Mouse (Mus musculus): ENCODE results near the gene 0610030E20Rik. TPM values are rescaled to one million over a fixed set of nuclear protein-coding genes. Genes with fewer than 3 reads are reported as not detected.

0610030E20Rik gene
- polyA plus RNA-seq, 1 experiment, result 31.5 TPM

- no peak for TF ChIP-seq GATA1 (IDR thresholded peaks at IDR 0.05; ENCODE audit: low read length)
These were observed 27.9 kb downstream of the 0610030E20Rik start for GRCm38 (mm10) chr6:72374820-72375563.

DNA sequence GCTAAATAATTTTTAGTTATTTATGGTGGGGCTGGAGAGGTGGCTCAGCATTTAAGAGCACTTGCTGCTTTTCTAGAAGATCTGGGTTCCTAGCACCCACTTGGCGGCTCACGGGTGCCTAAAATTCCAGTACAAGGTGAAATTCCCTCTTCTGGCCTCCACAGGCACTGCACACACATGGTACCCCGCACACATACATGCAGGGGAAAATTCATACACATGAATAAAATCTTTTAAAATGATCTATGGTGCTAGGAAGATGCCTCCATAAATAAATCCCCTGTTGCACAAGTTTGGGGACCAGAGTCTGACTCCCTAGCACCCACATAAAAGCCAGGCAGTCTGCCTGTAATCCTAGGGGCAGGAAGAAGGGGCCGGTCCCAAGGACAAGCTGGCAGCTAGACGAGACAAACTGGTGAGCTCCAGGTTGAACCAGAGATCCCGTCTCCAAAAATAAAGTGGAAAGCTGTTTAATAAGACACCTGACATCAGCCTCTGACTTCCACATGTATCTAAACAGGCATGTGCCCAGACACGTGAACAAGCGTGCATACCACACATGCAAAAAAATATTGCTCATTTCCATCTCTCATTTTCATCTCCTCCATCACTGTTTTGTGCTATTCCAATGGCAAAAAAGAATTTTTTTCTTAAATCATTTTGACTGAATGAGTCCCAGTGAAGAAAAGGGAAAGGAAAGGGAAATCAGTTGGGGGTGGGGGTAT is 31.6 kb downstream of the 0610030E20Rik start:
- TF ChIP-seq GATA1 (IDR thresholded peaks at IDR 0.05; ENCODE audit: low read length), result no peak

- no peak for TF ChIP-seq GATA1 (IDR thresholded peaks at IDR 0.05; ENCODE audit: low read length)
These were observed 32.4 kb downstream of the 0610030E20Rik start for GRCm38 (mm10) chr6:72379377-72380130.

GRCm38 (mm10) chr6:72380131-72380770 is 33.1 kb downstream of the 0610030E20Rik start, which contains the start of gene Vamp5:
Gene Vamp5 (minus strand): TSS chr6:72380468.
- no peak for TF ChIP-seq GATA1 (IDR thresholded peaks at IDR 0.05; ENCODE audit: low read length)

DNA sequence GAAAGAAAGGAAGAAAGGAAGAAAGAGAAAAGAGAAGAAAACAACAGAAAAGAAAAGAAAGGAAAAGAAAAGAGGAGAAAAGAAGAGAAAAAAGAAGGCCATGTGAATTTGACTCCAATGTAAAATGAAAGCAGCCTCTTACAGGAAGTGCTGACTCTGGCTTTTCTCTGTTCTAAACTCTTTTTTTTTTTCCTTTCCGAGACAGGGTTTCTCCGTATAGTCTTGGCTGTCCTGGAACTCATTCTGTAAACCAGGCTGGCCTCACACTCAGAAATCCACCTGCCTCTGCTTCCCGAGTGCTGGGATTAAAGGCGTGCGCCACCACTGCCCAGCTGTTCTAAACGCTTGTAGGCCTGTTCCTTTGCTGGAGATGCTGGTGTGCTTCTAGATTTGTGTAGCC is 35.4 kb downstream of the 0610030E20Rik start:
- TF ChIP-seq GATA1 (IDR thresholded peaks at IDR 0.05; ENCODE audit: low read length), result no peak

- no peak for TF ChIP-seq GATA1 (IDR thresholded peaks at IDR 0.05; ENCODE audit: low read length)
These were observed 36.2 kb downstream of the 0610030E20Rik start for GRCm38 (mm10) chr6:72383142-72383820.

GRCm38 (mm10) chr6:72383952-72384351 is 36.8 kb downstream of the 0610030E20Rik start:
- TF ChIP-seq GATA1 (IDR thresholded peaks at IDR 0.05; ENCODE audit: low read length), result peak; percentile 68

DNA sequence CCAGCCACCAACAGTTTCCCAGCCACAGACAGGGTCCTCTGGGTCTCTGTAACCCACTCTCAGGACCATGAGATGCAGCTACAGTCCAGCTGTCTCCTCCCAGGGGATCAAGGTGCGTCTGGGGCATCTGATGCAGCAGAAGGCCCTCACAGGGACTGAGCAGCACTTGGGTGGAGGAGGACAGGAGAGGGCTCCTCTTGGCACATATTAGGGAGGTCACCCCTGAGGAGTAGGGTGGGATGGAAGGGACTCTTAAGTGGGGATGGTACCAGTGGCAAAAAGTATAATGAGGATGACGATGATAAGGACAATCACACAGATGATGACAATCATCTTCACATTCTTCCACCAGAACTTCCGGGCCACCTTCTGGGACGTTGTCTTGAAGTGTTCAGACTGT is 38.1 kb downstream of the 0610030E20Rik start:
- TF ChIP-seq GATA1 (IDR thresholded peaks at IDR 0.05; ENCODE audit: low read length), result no peak

GRCm38 (mm10) chr6:72386561-72386960 is 39.4 kb downstream of the 0610030E20Rik start:
- no peak for TF ChIP-seq GATA1 (IDR thresholded peaks at IDR 0.05; ENCODE audit: low read length)

DNA sequence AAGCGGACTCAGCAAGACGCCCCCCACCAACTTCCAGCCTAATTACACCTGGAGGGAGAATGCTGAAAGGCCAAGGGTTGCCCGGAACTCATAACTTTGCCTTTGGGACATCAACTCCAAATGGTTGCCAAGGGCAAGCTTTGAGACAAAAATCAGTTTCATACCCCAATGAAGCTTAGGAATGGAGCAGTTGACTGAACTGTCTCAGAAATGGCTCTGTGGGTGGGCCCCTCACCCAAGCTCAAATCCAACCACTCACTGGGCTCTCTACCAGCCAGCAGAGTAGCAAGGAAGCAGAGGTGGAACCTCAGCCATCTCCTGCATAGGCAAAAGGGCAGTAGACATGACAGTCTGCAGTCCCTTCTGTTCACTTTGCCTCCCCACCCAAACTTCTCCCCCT is 40.7 kb downstream of the 0610030E20Rik start:
- TF ChIP-seq GATA1 (IDR thresholded peaks at IDR 0.05; ENCODE audit: low read length), result no peak

DNA sequence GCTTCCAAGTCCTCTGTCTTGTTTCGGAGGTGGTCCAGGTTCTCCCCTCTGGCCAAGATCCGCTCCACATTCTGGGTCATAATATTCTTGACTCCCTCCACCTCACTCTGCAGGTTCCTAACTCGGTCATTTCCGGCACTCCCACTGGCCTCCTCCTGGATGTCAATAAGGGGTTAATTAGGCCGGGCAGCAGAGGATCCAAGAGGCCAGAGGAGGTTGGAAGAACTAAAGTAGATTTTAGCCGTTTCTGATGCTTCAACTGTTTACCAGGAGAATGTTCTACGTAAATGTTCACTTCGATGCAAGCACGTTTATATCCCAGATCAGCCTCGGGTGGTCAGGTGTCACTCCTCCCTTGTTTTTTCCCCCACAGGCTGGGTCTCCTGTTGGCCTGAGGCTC is 41.1 kb downstream of the 0610030E20Rik start:
- no peak for TF ChIP-seq GATA1 (IDR thresholded peaks at IDR 0.05; ENCODE audit: low read length)

- no peak for TF ChIP-seq GATA1 (IDR thresholded peaks at IDR 0.05; ENCODE audit: low read length)
These were observed 41.7 kb downstream of the 0610030E20Rik start for GRCm38 (mm10) chr6:72388791-72389329.

DNA sequence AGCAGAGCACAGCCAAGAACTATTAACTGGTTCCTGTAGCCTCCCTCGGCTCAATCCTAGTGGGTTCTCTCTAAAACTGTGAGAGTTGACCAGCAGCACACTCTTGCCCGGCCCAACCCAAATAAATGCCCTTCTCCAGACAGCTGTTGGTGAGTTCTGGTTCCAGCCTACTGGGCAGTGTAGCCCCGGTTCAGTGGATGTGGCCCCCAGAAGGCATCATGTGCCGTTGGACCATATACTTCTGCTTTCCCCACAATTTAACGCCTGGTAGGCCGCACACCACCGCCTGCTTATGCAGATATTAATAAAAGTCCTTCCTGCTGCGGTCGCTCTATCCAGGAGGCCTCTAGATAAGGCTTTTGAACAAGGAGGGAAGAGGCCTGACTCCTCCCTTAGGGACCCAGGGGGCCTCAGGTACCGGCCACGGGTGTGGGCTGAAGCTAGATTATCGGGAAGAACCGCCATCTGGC is 42.4 kb downstream of the 0610030E20Rik start:
- peak; percentile 89 for TF ChIP-seq GATA1 (IDR thresholded peaks at IDR 0.05; ENCODE audit: low read length)

GRCm38 (mm10) chr6:72389941-72390771 is 43.0 kb downstream of the 0610030E20Rik start, which contains the start of gene Vamp8:
Gene Vamp8 (minus strand): TSS chr6:72390703.
- no peak for TF ChIP-seq GATA1 (IDR thresholded peaks at IDR 0.05; ENCODE audit: low read length)

All from G1E-ER4 (cell line).